Comparison of ENCODE assay signal across 9 mouse cellular contexts in genomic region chr11:71751689-71752088, GRCm38 (mm10). TPM values are rescaled to one million over a fixed set of nuclear protein-coding genes. Genes with fewer than 3 reads are reported as not detected.
DNase-seq lines count a peak whose midpoint lies in the region; ATAC-seq and TF ChIP-seq lines count a peak whose summit lies in the region.
"Had no signal": no experiment of that assay in that cellular context is flagged by ENCODE, and none has a peak within 500 bp of the region (broad histone marks: within the 10 kb centered on the region; RNA-seq: fewer than 3 reads in every experiment).

No protein-coding gene starts in this region.

- H3K36me3 ChIP-seq in heart, embryonic 16.5 days (ENCODE audit: control insufficient read depth, insufficient read depth) = no peaks in the 10 kb centered on the region
- no peaks in the 10 kb centered on the region for H3K36me3 ChIP-seq in forebrain, embryonic 16.5 days (ENCODE audit: control insufficient read depth, insufficient read depth)
- no peaks in the 10 kb centered on the region for H3K36me3 ChIP-seq in midbrain, embryonic 10.5 days

- WGBS in heart, embryonic 16.5 days = 34% methylated on average over 12 of the region's 12 CpGs
- WGBS in forebrain, embryonic 16.5 days = 12% methylated on average over 12 of the region's 12 CpGs
- 23% methylated on average over 12 of the region's 12 CpGs for WGBS in midbrain, embryonic 10.5 days

- intact Hi-C loops in heart, postnatal 14 days (cut with DNase I) = loop anchor here (5.0 kb wide), 1 partner anchor 79 kb away; no protein-coding TSS in a partner anchor

- no peaks in the 10 kb centered on the region for H3K9me3 ChIP-seq in heart, embryonic 16.5 days (replicated peaks; ENCODE audit: control insufficient read depth, low read length)
- H3K9me3 ChIP-seq in forebrain, embryonic 16.5 days (ENCODE audit: control insufficient read depth, low read length) = no peaks in the 10 kb centered on the region; the same call in 1 of the 2 replicates
- H3K9me3 ChIP-seq in midbrain, embryonic 10.5 days (replicated peaks) = no peaks in the 10 kb centered on the region

- H3K4me1 ChIP-seq in heart, embryonic 16.5 days (ENCODE audit: control insufficient read depth, insufficient read depth, low read length) = 0 out of 2 replicates have a peak, but pooled peaks cover 4% of the 10 kb centered on the region
- peaks cover 39% of the 10 kb centered on the region for H3K4me1 ChIP-seq in forebrain, embryonic 16.5 days (replicated peaks; ENCODE audit: control insufficient read depth, insufficient read depth, low read length)
- H3K4me1 ChIP-seq in midbrain, embryonic 10.5 days = peaks cover 80% of the 10 kb centered on the region

- peak overlapping the region; percentile 59 for H3K4me3 ChIP-seq in heart, embryonic 16.5 days (ENCODE audit: low read length)
- H3K4me3 ChIP-seq in forebrain, embryonic 16.5 days (replicated peaks; ENCODE audit: low read length) = peak overlapping the region; percentile 87
- peak overlapping the region; percentile 94 for H3K4me3 ChIP-seq in midbrain, embryonic 10.5 days

- peak overlapping the region; percentile 84 for H3K4me2 ChIP-seq in heart, embryonic 16.5 days (ENCODE audit: low read depth, low read length)
- peak overlapping the region; percentile 86 for H3K4me2 ChIP-seq in forebrain, embryonic 16.5 days (ENCODE audit: low read length)

- peaks cover 41% of the 10 kb centered on the region for H3K27me3 ChIP-seq in heart, embryonic 16.5 days (ENCODE audit: control insufficient read depth, insufficient read depth, low read length)
- H3K27me3 ChIP-seq in forebrain, embryonic 16.5 days (replicated peaks; ENCODE audit: control insufficient read depth, insufficient read depth, low read length) = no peaks in the 10 kb centered on the region
- peaks cover 41% of the 10 kb centered on the region for H3K27me3 ChIP-seq in midbrain, embryonic 10.5 days (ENCODE audit: low read depth, poor library complexity, severe bottlenecking)

- TF ChIP-seq POLR2A in brain, embryonic 14.5 days (IDR thresholded peaks at IDR 0.05; ENCODE audit: borderline replicate concordance, extremely low read depth, insufficient read depth, insufficient read length, poor library complexity, severe bottlenecking) = no peak

- no peak for TF ChIP-seq CTCF in brain, embryonic 14.5 days (IDR thresholded peaks at IDR 0.05; ENCODE audit: borderline replicate concordance, extremely low read depth, insufficient read depth, insufficient read length)

- DNase-seq in heart, postnatal 14 days = no peak
- DNase-seq in brain, embryonic 14.5 days (ENCODE audit: low read depth) = peak; percentile 47
- peak; percentile 29 for DNase-seq in midbrain, embryonic 10.5 days (ENCODE audit: low spot score)
- no peak for DNase-seq in ovary, postnatal 14 days (ENCODE audit: low spot score)
- no peak for DNase-seq in adrenal gland, postnatal 4 days (ENCODE audit: low spot score in 2 of 2)
- DNase-seq in kidney, adult 9 months = no peak

- H3K27ac ChIP-seq in heart, embryonic 16.5 days (ENCODE audit: low read length) = no peak overlapping the region
- H3K27ac ChIP-seq in forebrain, embryonic 16.5 days (ENCODE audit: low read length) = peak overlapping the region; percentile 75
- H3K27ac ChIP-seq in midbrain, embryonic 10.5 days (replicated peaks) = peak overlapping the region; percentile 96

- no peak overlapping the region for H3K9ac ChIP-seq in heart, embryonic 16.5 days (ENCODE audit: low read length)
- H3K9ac ChIP-seq in forebrain, embryonic 16.5 days (replicated peaks; ENCODE audit: low read depth, low read length) = peak overlapping the region; percentile 90

- no peak for ATAC-seq in heart, embryonic 16.5 days (replicated peaks; ENCODE audit: extremely low read depth, insufficient read depth, low FRiP score)
- no peak for ATAC-seq in forebrain, embryonic 16.5 days

RNA-seq across cellular contexts. Expression of gene Wscd1, which starts 2.0 kb away (rescaled TPM):
- 7.7 and 8.1 TPM in 2 replicates for polyA plus RNA-seq in heart, embryonic 16.5 days (2015; fragmentation: Nextera tagmentation; extraction: Ambion mirVana)
- total RNA-seq in heart, postnatal 14 days (2021) = 10 to 100 TPM; 10.4 to 10.9 TPM
- 41.3 and 62.4 TPM in 2 replicates for polyA plus RNA-seq in brain, embryonic 14.5 days (2012; rRNA removed)
- polyA plus RNA-seq in forebrain, embryonic 16.5 days (2015; fragmentation: Nextera tagmentation; extraction: Ambion mirVana) = 52.7 and 59.4 TPM in 2 replicates
- polyA plus RNA-seq in midbrain, embryonic 10.5 days (2016; fragmentation: Nextera tagmentation; extraction: Ambion mirVana) = 61.5 and 86.9 TPM in 2 replicates
- total RNA-seq in adrenal gland, postnatal 4 days (2021) = 10 to 100 TPM; 13.7 to 16.2 TPM
- total RNA-seq: MEL had no signal

Comparison
In these comparisons a context has a peak if more than half of its experiments do, and no peak if none do; other contexts are left out.
1. DNase-seq: peak in brain, embryonic 14.5 days (single experiment) and midbrain, embryonic 10.5 days (single experiment); none in heart, postnatal 14 days (0 of 2), ovary, postnatal 14 days (single experiment), adrenal gland, postnatal 4 days (0 of 2) and kidney, adult 9 months (single experiment).
2. Peak in every context shown above with its lines, with median percentiles within 50 percentile points of each other: H3K4me3 ChIP-seq.